Mouse (Mus musculus) kidney, embryonic 14.5 days (tissue): ENCODE measurements around the gene Calm2. TPM values are rescaled to one million over a fixed set of nuclear protein-coding genes. Genes with fewer than 3 reads are reported as not detected.

Source experiments
- ATAC-seq: fragments of 200-750 bp; cut with Nextera tagmentation; 2 replicates; pipeline ENCODE4 v1.8.0; 2017; ENCODE audit warnings: moderate number of reproducible peaks, mild to moderate bottlenecking, moderate TSS enrichment, moderate library complexity; ENCODE audit not compliant: low FRiP score, low TSS enrichment
- H3K27ac ChIP-seq: fragments of 300-500 bp; sonication (generic); 2 replicates; pipeline ENCODE4 v1.5.1; 2014; ENCODE audit warnings: low read depth, mild to moderate bottlenecking, low read length, moderate library complexity, mixed read lengths
- H3K27me3 ChIP-seq: fragments of 300-500 bp; sonication (generic); 2 replicates; pipeline ENCODE4 v1.6.1; 2014; ENCODE audit warnings: mild to moderate bottlenecking, low read length; ENCODE audit not compliant: control insufficient read depth, insufficient read depth
- H3K36me3 ChIP-seq: fragments of 300-500 bp; sonication (generic); 2 replicates; pipeline ENCODE4 v1.6.1; 2014; ENCODE audit warnings: low read length, mixed read lengths; ENCODE audit not compliant: control insufficient read depth, insufficient read depth
- H3K4me1 ChIP-seq: fragments of 300-500 bp; sonication (generic); 2 replicates; pipeline ENCODE4 v1.6.1; 2014; ENCODE audit warnings: low read length, mixed read lengths; ENCODE audit not compliant: control insufficient read depth, insufficient read depth
- H3K4me2 ChIP-seq: fragments of 300-500 bp; sonication (generic); replicated peaks from 2 replicates; pipeline ENCODE4 v1.6.1; 2014; ENCODE audit warnings: low read depth, mild to moderate bottlenecking, low read length
- H3K4me3 ChIP-seq: fragments of 300-500 bp; sonication (generic); 2 replicates; pipeline ENCODE4 v1.5.1; 2014; ENCODE audit warnings: mild to moderate bottlenecking, low read length
- H3K9ac ChIP-seq: fragments of 300-500 bp; sonication (generic); 2 replicates; pipeline ENCODE4 v1.6.1; 2014; ENCODE audit warnings: low read depth, mild to moderate bottlenecking, low read length, moderate library complexity
- H3K9me3 ChIP-seq: fragments of 300-500 bp; sonication (generic); 2 replicates; pipeline ENCODE4 v1.6.1; 2016; ENCODE audit warnings: low read length; ENCODE audit not compliant: control insufficient read depth
- WGBS: fragments of 180-500 bp; shearing (Covaris S2); extraction: QIAGEN DNeasy Blood & Tissue Kit; methylation state at CpG from one replicate; pipeline ENCODE4 v1.1.7; 2014; 5-methylcytosine and 5-hydroxymethylcytosine counted together
- polyA plus RNA-seq: library from polyadenylated mRNA; unstranded; fragments of >200 nt; fragmentation: Nextera tagmentation; extraction: Ambion mirVana; gene quantifications from 2 replicates; pipeline ENCODE4 v1.2.1, GENCODE M21; 2014

Gene Calm2
- polyA plus RNA-seq, 1 experiment from 2014 or later, result 1,015 TPM

DNA sequence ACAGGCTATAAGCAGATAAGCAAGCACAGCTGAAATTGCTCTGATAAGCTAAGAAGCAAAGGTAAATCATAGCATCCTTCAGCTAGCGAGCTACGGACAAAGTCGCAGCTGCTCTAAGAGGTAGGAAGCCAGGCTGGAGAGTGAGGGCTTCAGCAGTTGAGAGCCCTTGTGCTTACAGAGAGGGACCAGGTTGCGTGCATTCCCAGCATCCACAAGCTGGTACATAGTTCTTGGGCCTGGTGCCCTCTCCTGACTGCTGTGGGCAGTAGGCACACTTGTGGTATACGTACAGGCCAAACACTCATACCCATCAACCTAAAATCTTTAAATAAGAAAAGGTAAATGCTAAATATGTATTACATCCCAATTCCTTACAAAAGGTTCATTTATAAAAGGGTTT is 14.0 kb downstream of the Calm2 start:
- no peaks in the 10 kb centered on the region for H3K27me3 ChIP-seq
- H3K36me3 ChIP-seq, result peaks cover 54% of the 10 kb centered on the region
- no peaks in the 10 kb centered on the region for H3K9me3 ChIP-seq
- no peak overlapping the region for H3K4me2 ChIP-seq
- H3K4me3 ChIP-seq, result no peak overlapping the region
- no peak overlapping the region for H3K9ac ChIP-seq
- 97% methylated on average over 5 of the region's 5 CpGs for WGBS
- ATAC-seq, result no peak
- no peak overlapping the region for H3K27ac ChIP-seq
- H3K4me1 ChIP-seq, result no peaks in the 10 kb centered on the region

DNA sequence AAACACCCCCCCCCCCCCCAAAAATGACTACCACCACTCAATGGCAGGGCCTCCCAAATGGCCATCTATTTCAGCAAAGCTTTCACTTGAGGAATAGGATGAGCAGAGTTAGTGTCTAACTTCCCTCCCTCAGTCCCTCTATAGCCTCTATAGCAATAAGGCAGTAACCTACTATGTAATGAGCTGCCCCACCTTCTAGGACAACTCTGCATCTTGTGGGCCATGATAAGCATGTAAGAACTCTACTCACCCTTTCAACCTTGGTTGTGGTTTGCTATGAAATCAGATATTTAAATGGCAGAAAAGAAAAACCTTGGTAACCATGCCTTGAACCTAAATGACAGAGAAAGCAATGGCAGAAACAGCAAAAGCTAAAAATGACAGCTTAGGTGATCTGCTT is 14.4 kb downstream of the Calm2 start:
- Histone ChIP-seq H3K4me3 (no peak overlapping the region), H3K27ac (no peak overlapping the region), H3K4me1 (no peaks in the 10 kb centered on the region), H3K9ac (no peak overlapping the region), H3K9me3 (no peaks in the 10 kb centered on the region), H3K27me3 (no peaks in the 10 kb centered on the region), H3K36me3 (peaks cover 54% of the 10 kb centered on the region), H3K4me2 (no peak overlapping the region)
- no peak for ATAC-seq

DNA sequence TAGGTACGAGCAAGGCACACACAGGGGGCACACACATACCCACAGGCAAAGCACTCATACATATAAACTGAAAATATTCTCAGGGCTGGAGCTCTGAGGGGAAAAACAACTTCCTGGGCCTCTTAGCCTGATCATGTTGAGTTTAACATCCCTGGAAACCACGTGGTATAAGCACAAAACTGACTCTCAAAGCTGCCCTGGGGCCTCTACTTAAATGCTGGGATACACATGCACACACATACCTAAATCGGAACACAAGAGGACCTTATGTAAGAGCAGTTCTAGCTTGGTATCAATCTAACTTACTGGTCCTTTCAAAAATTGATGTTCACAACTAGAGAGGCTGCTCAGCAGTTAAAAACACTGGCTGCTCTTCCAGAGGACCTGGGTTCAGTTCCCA is 17.3 kb downstream of the Calm2 start:
- Histone ChIP-seq H3K4me2 (no peak overlapping the region), H3K36me3 (peaks cover 40% of the 10 kb centered on the region), H3K27me3 (no peaks in the 10 kb centered on the region), H3K27ac (no peak overlapping the region), H3K9me3 (no peaks in the 10 kb centered on the region), H3K4me3 (no peak overlapping the region), H3K9ac (no peak overlapping the region), H3K4me1 (no peaks in the 10 kb centered on the region)
- WGBS, result 88% methylated on average over 3 of the region's 3 CpGs
- no peak for ATAC-seq

DNA sequence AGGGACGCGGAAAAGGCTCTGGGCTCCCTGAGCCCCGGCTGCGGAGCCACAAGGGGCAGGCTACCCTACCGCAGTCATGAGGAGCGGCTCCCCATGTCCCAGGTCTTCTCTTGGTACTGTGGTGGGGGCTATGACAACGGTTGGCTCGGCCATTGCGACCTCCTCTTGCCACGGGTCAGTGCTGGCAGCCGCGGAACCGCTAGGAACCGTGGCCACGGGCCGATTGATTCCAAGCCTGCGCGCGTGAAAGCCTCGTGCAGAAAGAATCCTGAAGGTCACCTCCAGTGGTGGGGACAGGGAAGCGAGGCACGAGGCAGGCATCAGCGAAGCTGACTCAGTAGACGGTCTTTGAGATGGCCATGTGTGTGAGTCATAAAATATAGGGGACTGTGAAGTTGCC is 19.2 kb downstream of the Calm2 start, which contains the start of gene Stpg4:
Gene Stpg4, minus strand, starts transcription at position 231 of the 400 bp plus-strand sequence.
- Histone ChIP-seq H3K36me3 (peaks cover 24% of the 10 kb centered on the region), H3K4me2 (no peak within 1 kb of the TSS), H3K9me3 (no peaks in the 10 kb centered on the region), H3K27ac (no peak within 1 kb of the TSS), H3K4me1 (no peaks in the 10 kb centered on the region), H3K27me3 (no peaks in the 10 kb centered on the region), H3K9ac (no peak within 1 kb of the TSS), H3K4me3 (no peak within 1 kb of the TSS)
- WGBS, result 54% methylated on average over 24 of the region's 24 CpGs
- ATAC-seq, result peak; percentile 41; the same call in 1 of the 2 replicates

DNA sequence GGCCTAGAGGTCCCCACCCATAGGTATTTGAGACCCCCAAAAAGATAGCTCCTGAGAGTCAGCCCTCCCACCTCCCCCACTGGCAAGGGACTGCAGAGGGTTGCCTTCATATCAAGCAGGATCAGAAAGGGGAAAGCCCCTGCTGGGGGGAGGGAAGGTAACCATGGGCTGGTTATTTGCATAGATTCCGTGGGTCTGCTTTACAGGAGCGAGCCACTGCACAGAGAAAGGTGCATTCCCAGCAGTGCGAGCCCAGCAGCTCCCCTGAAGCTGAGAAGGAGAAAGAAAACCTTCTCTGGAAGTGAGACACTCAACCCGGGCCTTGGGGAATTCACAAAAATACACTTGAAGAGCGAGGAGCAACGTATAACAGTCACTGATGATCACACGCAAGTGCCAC is 28.7 kb downstream of the Calm2 start:
- no peak overlapping the region for H3K9ac ChIP-seq
- H3K4me3 ChIP-seq, result no peak overlapping the region
- no peak for ATAC-seq
- no peaks in the 10 kb centered on the region for H3K27me3 ChIP-seq
- no peaks in the 10 kb centered on the region for H3K9me3 ChIP-seq
- no peaks in the 10 kb centered on the region for H3K4me1 ChIP-seq
- no peak overlapping the region for H3K27ac ChIP-seq
- no peak overlapping the region for H3K4me2 ChIP-seq
- 80% methylated on average over 7 of the region's 7 CpGs for WGBS
- H3K36me3 ChIP-seq, result no peaks in the 10 kb centered on the region

DNA sequence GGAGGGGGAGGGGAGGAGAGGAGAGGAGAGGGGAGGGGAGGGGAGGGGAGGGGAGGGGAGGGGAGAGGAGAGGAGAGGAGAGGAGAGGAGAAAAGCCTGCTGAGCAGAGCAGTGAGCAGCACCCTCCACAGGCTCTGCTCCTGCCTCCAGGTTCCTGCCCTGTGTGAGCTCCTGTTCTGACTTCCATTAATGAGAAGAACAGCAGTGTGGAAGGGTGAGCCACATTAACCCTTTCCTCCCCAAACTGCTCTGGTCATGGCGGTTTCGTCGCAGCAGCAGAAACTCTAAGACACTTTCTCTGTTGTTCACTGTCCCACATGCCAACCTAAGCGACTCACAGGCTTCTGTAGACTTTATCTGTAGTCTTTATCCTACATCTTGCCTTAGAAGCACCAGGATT is 40.1 kb downstream of the Calm2 start:
- 82% methylated on average over 4 of the region's 4 CpGs for WGBS
- Histone ChIP-seq H3K36me3 (no peaks in the 10 kb centered on the region), H3K27me3 (no peaks in the 10 kb centered on the region), H3K9me3 (no peaks in the 10 kb centered on the region), H3K4me2 (no peak overlapping the region), H3K27ac (no peak overlapping the region), H3K9ac (no peak overlapping the region), H3K4me1 (no peaks in the 10 kb centered on the region), H3K4me3 (no peak overlapping the region)
- ATAC-seq, result no peak

DNA sequence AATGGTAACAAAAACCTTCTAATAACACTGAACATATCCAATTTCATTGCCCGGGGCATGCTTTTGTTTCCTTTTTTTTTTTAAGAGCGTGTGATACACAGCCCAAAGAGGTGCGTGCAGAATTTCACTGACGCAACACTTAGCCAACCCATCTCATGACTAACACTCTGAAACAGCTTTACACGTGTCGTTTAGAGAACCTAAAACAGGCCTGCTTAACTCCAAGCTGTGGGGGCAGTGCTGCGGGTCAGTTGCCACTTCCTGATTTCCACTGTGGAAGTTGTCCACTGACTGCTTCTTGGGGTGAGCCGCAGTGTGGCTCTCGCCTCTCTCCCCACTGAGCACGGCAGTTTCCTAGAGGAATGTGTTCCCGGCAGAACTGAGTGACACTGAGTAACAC is 41.2 kb downstream of the Calm2 start:
- WGBS, result 50% methylated on average over 11 of the region's 11 CpGs
- Histone ChIP-seq H3K9ac (no peak overlapping the region), H3K27ac (no peak overlapping the region), H3K4me2 (no peak overlapping the region), H3K27me3 (no peaks in the 10 kb centered on the region), H3K36me3 (no peaks in the 10 kb centered on the region), H3K4me3 (no peak overlapping the region), H3K4me1 (no peaks in the 10 kb centered on the region), H3K9me3 (no peaks in the 10 kb centered on the region)
- no peak for ATAC-seq

DNA sequence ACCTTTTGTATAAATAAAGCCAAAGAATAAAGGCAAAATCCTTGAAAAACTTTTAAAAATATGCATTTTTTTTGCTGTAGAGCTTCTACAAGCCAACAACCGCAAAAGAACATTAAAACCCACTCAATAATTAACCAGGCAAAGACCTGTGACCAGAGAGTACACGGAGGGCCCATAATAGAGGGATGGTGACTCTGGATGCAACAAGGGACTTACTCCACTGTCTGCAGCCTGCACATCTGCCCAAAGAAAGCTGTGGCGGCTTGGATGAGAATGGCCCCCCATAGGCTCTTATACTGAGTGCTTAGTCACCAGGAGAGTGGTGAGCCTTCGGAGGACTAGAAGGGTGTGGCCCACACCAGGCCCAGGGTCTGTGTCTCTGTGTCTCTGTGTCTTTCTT is 43.3 kb downstream of the Calm2 start:
- Histone ChIP-seq H3K9ac (no peak overlapping the region), H3K36me3 (no peaks in the 10 kb centered on the region), H3K4me2 (no peak overlapping the region), H3K4me3 (no peak overlapping the region), H3K27me3 (no peaks in the 10 kb centered on the region), H3K4me1 (no peaks in the 10 kb centered on the region), H3K27ac (no peak overlapping the region), H3K9me3 (no peaks in the 10 kb centered on the region)
- 76% methylated on average over 4 of the region's 4 CpGs for WGBS
- ATAC-seq, result no peak

DNA sequence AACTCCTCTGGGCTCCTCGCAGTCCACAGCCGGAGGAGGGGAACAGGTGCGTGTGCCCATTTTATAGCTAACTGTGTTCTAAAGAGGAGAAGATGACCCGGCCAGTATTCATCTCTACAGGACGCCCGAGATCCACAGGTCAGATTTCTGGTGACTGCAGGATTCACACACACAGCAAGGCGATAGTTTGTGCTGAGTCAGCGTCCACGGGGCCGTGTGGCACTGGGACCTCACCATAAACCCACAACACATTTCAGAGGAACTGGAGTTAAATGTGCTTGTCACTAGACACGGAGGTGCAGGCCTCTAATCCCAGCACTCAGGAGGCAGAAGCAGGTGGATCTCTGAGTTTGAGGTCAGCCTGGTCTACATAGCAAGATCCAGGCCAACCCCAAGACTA is 44.3 kb downstream of the Calm2 start:
- ATAC-seq, result no peak
- no peaks in the 10 kb centered on the region for H3K27me3 ChIP-seq
- WGBS, result 84% methylated on average over 11 of the region's 11 CpGs
- H3K4me3 ChIP-seq, result no peak overlapping the region
- H3K9me3 ChIP-seq, result no peaks in the 10 kb centered on the region
- no peak overlapping the region for H3K27ac ChIP-seq
- no peaks in the 10 kb centered on the region for H3K4me1 ChIP-seq
- H3K36me3 ChIP-seq, result no peaks in the 10 kb centered on the region
- no peak overlapping the region for H3K4me2 ChIP-seq
- no peak overlapping the region for H3K9ac ChIP-seq

DNA sequence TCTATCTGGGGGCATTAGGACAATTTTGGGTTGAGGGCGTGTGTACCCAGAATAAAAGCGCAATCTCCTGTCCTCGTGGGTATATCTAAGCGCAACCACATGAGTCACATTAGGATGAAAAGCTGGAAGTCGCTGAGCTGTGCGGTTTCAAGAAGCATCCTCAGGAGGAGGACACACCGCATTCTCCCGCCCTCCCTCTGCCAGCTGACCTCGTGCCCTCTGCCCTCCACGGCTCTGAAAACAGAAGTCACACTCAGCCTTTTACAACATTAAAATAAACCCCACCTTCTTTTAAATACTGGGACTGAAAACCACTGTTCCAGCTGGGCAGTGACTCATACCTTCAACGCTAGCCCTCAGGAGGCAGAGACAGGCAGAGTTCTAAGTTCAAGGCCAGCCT is 49.6 kb downstream of the Calm2 start:
- Histone ChIP-seq H3K4me1 (peaks cover 4% of the 10 kb centered on the region; the same call in 1 of the 2 replicates), H3K27ac (no peak overlapping the region), H3K27me3 (no peaks in the 10 kb centered on the region), H3K9me3 (no peaks in the 10 kb centered on the region), H3K4me2 (no peak overlapping the region), H3K4me3 (no peak overlapping the region), H3K36me3 (no peaks in the 10 kb centered on the region), H3K9ac (no peak overlapping the region)
- ATAC-seq, result no peak
- 65% methylated on average over 11 of the region's 11 CpGs for WGBS
